Mouse (Mus musculus) granulocyte monocyte progenitor cell, adult 5-6 weeks (primary cell): ENCODE measurements around the gene Sun5. TPM values are rescaled to one million over a fixed set of nuclear protein-coding genes. Genes with fewer than 3 reads are reported as not detected.

Source experiments
- ATAC-seq: replicated peaks from 2 replicates; pipeline ENCODE4 v1.8.0; 2016; ENCODE audit warnings: mild to moderate bottlenecking, moderate TSS enrichment, inconsistent platforms; ENCODE audit not compliant: poor library complexity, severe bottlenecking
- total RNA-seq, 2 experiments: library from RNA; stranded (forward) in 1 of 2; stranded (reverse) in 1 of 2; fragments of 200-712, 200-1000 nt in 1 of 2; fragments of >200 nt in 1 of 2; fragmentation: Nextera tagmentation in 1 of 2; gene quantifications; 2 replicates each; pipeline ENCODE4 v1.2.3; 2014 to 2017

The Sun5 gene
- total RNA-seq (2014; fragmentation: Nextera tagmentation): not detected in 2 replicates
- not detected in 2 replicates for total RNA-seq (2017)

GRCm38 (mm10) chr2:153870984-153871383 lies at the start of gene Sun5:
TSS of gene Sun5 (minus strand) at chr2:153871084.
- no peak for ATAC-seq

GRCm38 (mm10) chr2:153917930-153918329 lies 47.0 kb upstream of the Sun5 start, which contains the start of gene Bpifb3:
TSS of gene Bpifb3 (plus strand) at chr2:153918230.
- ATAC-seq: no peak

- ATAC-seq: peak; percentile 39; the same call in 1 of the 2 replicates
Measured at GRCm38 (mm10) chr2:153914151-153914550, 43.3 kb upstream of the Sun5 start.

- no peak for ATAC-seq
Measured at GRCm38 (mm10) chr2:153906626-153907025, 35.7 kb upstream of the Sun5 start.

- ATAC-seq: no peak
Measured at GRCm38 (mm10) chr2:153902726-153903125, 31.8 kb upstream of the Sun5 start.

GRCm38 (mm10) chr2:153900088-153900487 lies 29.2 kb upstream of the Sun5 start, which contains the start of gene Bpifb6:
TSS of gene Bpifb6 (plus strand) at chr2:153900388.
- no peak for ATAC-seq

GRCm38 (mm10) chr2:153899111-153899510 lies 28.2 kb upstream of the Sun5 start:
- no peak for ATAC-seq

GRCm38 (mm10) chr2:153874745-153875144 lies 3.9 kb upstream of the Sun5 start, which contains the start of gene Bpifb2:
TSS of gene Bpifb2 (plus strand) at chr2:153875045.
- no peak for ATAC-seq

- ATAC-seq: no peak
Measured at GRCm38 (mm10) chr2:153861960-153862359, 8.9 kb downstream of the Sun5 start.

- ATAC-seq: no peak
Measured at GRCm38 (mm10) chr2:153860715-153861114, 10.2 kb downstream of the Sun5 start.

GRCm38 (mm10) chr2:153860315-153860714 lies 10.6 kb downstream of the Sun5 start:
- ATAC-seq: no peak

GRCm38 (mm10) chr2:153859581-153859980 lies 11.3 kb downstream of the Sun5 start:
- no peak for ATAC-seq

- no peak for ATAC-seq
Measured at GRCm38 (mm10) chr2:153853544-153853943, 17.3 kb downstream of the Sun5 start.

GRCm38 (mm10) chr2:153851030-153851360 lies 19.9 kb downstream of the Sun5 start:
- ATAC-seq: peak; percentile 74

- ATAC-seq: peak; percentile 64
Measured at GRCm38 (mm10) chr2:153850351-153851029, 20.4 kb downstream of the Sun5 start.

- no peak for ATAC-seq
Measured at GRCm38 (mm10) chr2:153848389-153848788, 22.5 kb downstream of the Sun5 start.

- ATAC-seq: no peak
Measured at GRCm38 (mm10) chr2:153842854-153843253, 28.0 kb downstream of the Sun5 start.

- no peak for ATAC-seq
Measured at GRCm38 (mm10) chr2:153833291-153833690, 37.6 kb downstream of the Sun5 start.

- ATAC-seq: no peak
Measured at GRCm38 (mm10) chr2:153828704-153829103, 42.2 kb downstream of the Sun5 start.

- peak; percentile 63; the same call in 1 of the 2 replicates for ATAC-seq
Measured at GRCm38 (mm10) chr2:153827171-153827830, 43.6 kb downstream of the Sun5 start.

- peak; percentile 72 for ATAC-seq
Measured at GRCm38 (mm10) chr2:153825900-153826299, 45.0 kb downstream of the Sun5 start.

GRCm38 (mm10) chr2:153824593-153824992 lies 46.3 kb downstream of the Sun5 start:
- ATAC-seq: no peak
